Mouse (Mus musculus): ENCODE data around the gene Gpr179. TPM values are rescaled to one million over a fixed set of nuclear protein-coding genes. Genes with fewer than 3 reads are reported as not detected.

The Gpr179 gene
- polyA plus RNA-seq (2015; fragmentation: Nextera tagmentation; extraction: Ambion mirVana), result 0.04 and 0.09 TPM in 2 replicates

DNA sequence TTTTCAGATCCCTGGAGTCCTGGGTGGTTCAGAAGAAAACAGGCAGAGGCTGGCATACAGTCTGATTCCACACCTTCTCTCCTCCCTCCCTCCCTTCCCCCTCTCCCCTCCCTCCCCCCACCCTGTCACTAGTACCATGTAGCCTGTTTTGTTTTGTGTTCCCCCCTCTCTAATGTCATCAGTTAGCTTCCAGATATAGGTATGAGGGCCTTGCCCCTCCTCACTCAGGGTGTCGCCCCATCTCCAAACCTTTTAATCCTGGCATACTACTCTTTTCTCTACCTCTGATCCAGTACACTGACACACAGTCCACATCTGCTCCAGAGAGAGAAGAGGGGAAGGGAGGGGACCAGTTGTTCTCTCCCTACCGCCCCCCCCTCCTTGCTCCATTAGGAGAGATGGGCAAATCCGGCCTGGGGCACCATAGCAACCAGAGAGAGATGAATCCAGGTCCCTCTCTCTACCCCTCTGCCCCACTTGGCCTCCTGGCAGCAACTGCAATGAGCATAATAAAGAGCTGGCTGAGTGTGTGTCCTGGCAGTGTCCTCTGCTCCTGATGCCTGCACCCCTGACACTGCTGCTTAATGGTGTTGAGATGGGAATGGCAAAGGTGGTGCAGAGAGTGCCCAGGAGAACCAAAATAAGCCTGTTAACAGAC is at the start of gene Gpr179:
Gpr179 (minus strand) TSS at position 51 of the 658 bp plus-strand sequence.
- Histone ChIP-seq H3K4me1 (peaks cover 17% of the 10 kb centered on the region), H3K27me3 (no peaks in the 10 kb centered on the region), H3K4me3 (no peak within 1 kb of the TSS), H3K36me3 (no peaks in the 10 kb centered on the region), H3K4me2 (replicated peaks) (no peak within 1 kb of the TSS), H3K27ac (no peak within 1 kb of the TSS), H3K9ac (no peak within 1 kb of the TSS), H3K9me3 (no peaks in the 10 kb centered on the region)
- no peak for ATAC-seq (ENCODE audit: low FRiP score, low read depth)
- WGBS, result 63% methylated on average over 3 of the region's 3 CpGs

DNA sequence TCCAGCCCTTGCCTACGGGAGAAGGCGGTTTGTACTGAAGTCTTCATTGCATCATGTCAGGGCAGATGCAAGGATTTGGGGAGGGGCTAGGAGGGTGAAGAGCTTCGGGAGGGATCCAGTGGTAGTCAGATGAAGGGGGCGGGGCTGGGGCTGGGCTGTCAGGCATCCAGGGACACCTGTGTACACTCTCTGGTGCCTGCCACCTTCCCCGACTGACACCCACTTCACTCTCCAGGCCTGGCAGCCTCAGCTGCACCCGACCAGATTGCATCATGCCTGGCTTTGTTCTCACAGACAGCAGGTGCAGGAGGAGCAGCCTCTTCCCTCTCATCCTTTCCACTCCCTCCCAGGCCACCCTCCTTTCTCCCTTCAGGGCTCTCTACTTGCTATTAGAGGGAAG is 49.2 kb upstream of the Gpr179 start:
- 13% methylated on average over 6 of the region's 6 CpGs for WGBS
- peaks cover 18% of the 10 kb centered on the region; the same call in 1 of the 2 replicates for H3K27me3 ChIP-seq
- no peak overlapping the region for H3K4me3 ChIP-seq
- H3K36me3 ChIP-seq, result peaks cover 9% of the 10 kb centered on the region
- no peak for ATAC-seq (ENCODE audit: low FRiP score, low read depth)
- peaks cover 26% of the 10 kb centered on the region for H3K4me1 ChIP-seq
- peak overlapping the region; percentile 74; the same call in 1 of the 2 replicates for H3K4me2 ChIP-seq (replicated peaks)
- no peaks in the 10 kb centered on the region for H3K9me3 ChIP-seq
- no peak overlapping the region for H3K27ac ChIP-seq
- no peak overlapping the region for H3K9ac ChIP-seq

DNA sequence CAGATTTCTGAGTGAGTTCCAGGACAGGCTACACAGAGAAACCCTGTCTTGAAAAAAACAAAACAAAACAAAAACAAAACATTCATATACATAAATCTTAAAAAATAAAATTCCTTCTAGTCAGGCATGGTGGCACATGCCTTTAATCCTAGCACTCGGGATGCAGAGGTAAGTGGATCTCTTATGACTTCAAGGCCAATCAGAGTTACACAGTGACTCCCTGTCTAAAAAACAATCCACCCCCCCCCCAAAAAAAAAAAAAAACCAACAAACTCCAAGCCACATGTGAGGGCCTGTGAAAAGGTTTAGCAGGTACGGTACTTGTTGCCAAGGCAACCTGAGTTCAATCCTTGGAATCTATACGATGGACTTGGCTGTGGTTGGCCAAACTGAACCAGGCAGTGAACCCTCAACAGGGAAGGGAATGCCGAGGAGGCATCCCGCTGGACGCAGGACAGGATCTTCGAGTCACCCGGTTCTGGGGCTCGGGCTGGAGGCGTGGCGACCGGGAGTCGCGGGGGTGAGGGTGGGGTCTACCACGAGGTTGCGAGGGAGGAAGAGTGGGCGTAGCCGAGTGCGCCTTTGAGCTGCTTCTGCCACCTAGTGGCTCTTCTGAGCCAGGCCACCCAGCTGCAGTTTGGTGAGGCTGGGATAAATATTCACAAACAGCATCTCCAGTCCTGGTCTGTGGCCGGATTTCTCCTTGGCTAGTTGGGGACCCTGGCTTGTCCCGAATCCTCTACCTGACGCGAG is 48.3 kb upstream of the Gpr179 start:
- 2% methylated on average over 23 of the region's 23 CpGs for WGBS
- Histone ChIP-seq H3K4me2 (replicated peaks) (peak overlapping the region; percentile 74), H3K27me3 (0 out of 2 replicates have a peak, but pooled peaks cover 9% of the 10 kb centered on the region), H3K4me1 (peaks cover 17% of the 10 kb centered on the region), H3K36me3 (peaks cover 19% of the 10 kb centered on the region), H3K9ac (0 out of 2 replicates have a peak overlapping the region, but pooled peaks have one; percentile 36), H3K27ac (no peak overlapping the region), H3K4me3 (peak overlapping the region; percentile 40), H3K9me3 (no peaks in the 10 kb centered on the region)
- ATAC-seq (ENCODE audit: low FRiP score, low read depth), result peak; percentile 70

DNA sequence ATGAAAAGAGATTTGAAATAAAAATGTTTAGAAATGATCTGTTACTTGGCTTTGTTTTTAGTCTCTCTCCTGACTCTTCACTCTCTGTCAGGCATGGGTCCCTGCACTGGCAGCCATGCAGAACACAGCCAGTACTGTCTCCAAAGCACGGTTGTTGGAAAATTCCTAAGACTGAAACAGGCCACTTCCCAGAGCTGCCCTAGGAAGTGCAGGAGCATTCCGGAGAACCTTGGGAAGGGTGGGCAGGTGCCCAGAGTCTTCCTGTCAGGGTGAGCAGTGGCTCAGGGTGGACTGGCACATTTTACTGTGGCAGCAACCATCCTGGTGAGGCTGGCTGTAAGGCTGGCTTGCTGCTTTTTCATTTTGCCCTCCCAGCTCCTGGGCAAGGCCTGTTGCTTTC is 46.6 kb upstream of the Gpr179 start:
- Histone ChIP-seq H3K36me3 (peaks cover 35% of the 10 kb centered on the region), H3K9ac (no peak overlapping the region), H3K4me1 (peaks cover 7% of the 10 kb centered on the region), H3K4me3 (no peak overlapping the region), H3K27me3 (0 out of 2 replicates have a peak, but pooled peaks cover 7% of the 10 kb centered on the region), H3K9me3 (no peaks in the 10 kb centered on the region), H3K4me2 (replicated peaks) (no peak overlapping the region), H3K27ac (no peak overlapping the region)
- 74% methylated on average over 2 of the region's 2 CpGs for WGBS
- ATAC-seq (ENCODE audit: low FRiP score, low read depth), result no peak

DNA sequence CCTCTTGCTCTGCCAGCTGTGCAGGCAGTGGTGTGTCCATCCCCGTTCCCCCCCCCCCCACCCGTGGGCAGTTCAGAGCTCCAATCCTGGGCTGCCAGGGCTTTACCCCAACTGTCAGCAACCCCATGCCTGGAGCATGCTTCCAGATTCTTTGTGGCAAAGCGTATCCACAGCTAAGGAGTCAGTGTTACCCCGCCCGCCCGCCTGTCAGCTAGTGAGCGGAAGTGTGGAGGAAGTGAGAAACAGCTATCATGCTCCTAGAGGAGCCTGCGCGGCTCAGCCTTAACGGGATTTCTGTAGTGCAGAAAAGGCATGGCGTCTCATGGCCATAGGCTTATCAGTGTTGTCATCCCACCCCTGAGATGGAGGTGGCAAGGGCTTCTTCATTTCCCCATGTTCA is 42.3 kb upstream of the Gpr179 start:
- WGBS, result 87% methylated on average over 11 of the region's 11 CpGs
- Histone ChIP-seq H3K9me3 (no peaks in the 10 kb centered on the region), H3K27ac (no peak overlapping the region), H3K4me3 (no peak overlapping the region), H3K4me2 (replicated peaks) (no peak overlapping the region), H3K4me1 (no peaks in the 10 kb centered on the region), H3K27me3 (no peaks in the 10 kb centered on the region), H3K9ac (no peak overlapping the region), H3K36me3 (peaks cover 76% of the 10 kb centered on the region)
- ATAC-seq (ENCODE audit: low FRiP score, low read depth), result no peak

DNA sequence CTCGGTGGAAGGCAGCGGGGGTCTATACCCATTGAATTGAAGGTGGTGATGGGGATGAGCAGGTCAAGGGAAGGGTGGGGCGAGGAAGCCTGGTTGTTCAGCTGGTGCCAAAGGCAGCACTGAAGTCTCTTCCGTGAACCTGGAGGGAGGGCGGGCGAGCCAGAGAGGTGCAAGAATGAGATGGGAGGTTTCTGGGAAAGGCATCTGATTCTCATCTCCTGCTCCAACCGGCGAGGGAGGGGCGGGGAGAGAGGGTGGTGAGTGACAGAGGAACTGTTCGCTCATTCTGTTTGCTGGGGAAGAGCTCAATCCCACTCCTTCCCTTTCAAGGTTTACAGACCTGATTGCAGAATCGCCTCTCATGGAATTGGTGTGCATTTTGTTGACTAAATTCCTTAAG is 41.8 kb upstream of the Gpr179 start:
- Histone ChIP-seq H3K27ac (no peak overlapping the region), H3K36me3 (peaks cover 78% of the 10 kb centered on the region), H3K27me3 (no peaks in the 10 kb centered on the region), H3K9ac (no peak overlapping the region), H3K4me2 (replicated peaks) (no peak overlapping the region), H3K9me3 (no peaks in the 10 kb centered on the region), H3K4me1 (no peaks in the 10 kb centered on the region), H3K4me3 (no peak overlapping the region)
- 67% methylated on average over 11 of the region's 11 CpGs for WGBS
- ATAC-seq (ENCODE audit: low FRiP score, low read depth), result no peak

DNA sequence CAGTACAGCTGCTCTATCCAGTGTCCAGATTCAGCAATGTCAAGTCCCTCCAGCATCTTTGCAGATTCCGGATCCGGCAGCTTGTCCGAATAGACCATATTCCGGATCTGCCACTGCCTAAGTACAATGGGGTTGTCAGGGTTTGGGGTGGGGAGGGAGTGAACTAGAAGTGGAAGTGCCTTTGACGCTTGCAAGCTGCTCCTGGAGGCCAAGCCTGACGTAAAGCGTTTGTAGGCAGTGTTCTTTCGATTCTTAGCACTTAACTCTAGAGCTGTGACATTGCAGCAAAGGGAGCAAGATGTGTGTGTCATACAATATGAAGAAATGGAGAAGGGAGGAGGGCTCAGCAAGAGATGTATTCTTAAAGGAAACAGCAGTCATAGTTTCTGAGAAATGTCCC is 37.2 kb upstream of the Gpr179 start:
- Histone ChIP-seq H3K4me2 (replicated peaks) (no peak overlapping the region), H3K9ac (no peak overlapping the region), H3K27me3 (no peaks in the 10 kb centered on the region), H3K4me1 (no peaks in the 10 kb centered on the region), H3K4me3 (no peak overlapping the region), H3K27ac (no peak overlapping the region), H3K9me3 (no peaks in the 10 kb centered on the region), H3K36me3 (peaks cover 84% of the 10 kb centered on the region)
- no peak for ATAC-seq (ENCODE audit: low FRiP score, low read depth)
- 88% methylated on average over 8 of the region's 8 CpGs for WGBS

DNA sequence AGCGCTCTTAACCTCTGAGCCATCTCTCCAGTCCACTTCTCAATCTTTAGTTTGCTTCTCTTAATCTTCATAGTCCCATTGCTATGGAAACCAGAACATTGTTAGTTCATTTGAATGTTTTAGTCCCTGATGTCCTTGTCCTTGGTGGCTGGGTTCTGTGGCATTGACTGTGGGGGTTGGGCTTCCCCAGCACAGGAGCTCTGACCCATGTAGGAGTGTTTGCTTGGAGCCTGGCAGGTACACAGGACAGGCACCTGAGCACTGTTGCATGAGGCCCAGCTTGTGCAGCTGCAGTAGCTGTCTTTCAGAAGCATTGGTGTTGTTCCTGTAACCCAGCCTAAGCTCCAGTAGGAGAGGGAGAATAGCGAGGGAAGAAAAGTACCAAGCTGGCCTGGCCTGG is 35.9 kb upstream of the Gpr179 start:
- Histone ChIP-seq H3K4me2 (replicated peaks) (no peak overlapping the region), H3K9me3 (no peaks in the 10 kb centered on the region), H3K4me3 (no peak overlapping the region), H3K27me3 (no peaks in the 10 kb centered on the region), H3K27ac (no peak overlapping the region), H3K9ac (no peak overlapping the region), H3K36me3 (peaks cover 84% of the 10 kb centered on the region), H3K4me1 (no peaks in the 10 kb centered on the region)
- ATAC-seq (ENCODE audit: low FRiP score, low read depth), result no peak
- WGBS, result 91% methylated on average over 2 of the region's 2 CpGs

DNA sequence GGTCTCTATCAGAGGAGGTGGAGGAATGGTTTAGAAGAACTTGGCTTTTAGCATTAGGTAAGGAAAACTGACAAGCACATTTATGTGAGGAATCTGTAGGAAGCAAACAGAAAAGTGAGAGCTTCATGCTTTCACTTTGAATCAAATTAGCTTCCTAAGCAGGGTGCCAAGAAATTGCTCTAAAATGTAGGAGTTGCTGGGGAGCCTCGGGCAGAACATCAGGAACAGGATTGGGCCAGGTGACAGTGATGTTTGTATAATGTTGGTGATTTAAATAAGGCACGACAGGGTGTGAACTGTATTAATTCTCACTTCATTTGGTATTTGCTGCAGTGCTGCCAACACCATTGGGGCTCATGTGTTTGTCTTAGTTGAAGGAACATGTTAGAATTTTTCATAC is 31.9 kb upstream of the Gpr179 start:
- ATAC-seq (ENCODE audit: low FRiP score, low read depth), result no peak
- 68% methylated on average over 2 of the region's 2 CpGs for WGBS
- Histone ChIP-seq H3K4me1 (no peaks in the 10 kb centered on the region), H3K27ac (no peak overlapping the region), H3K9me3 (no peaks in the 10 kb centered on the region), H3K27me3 (no peaks in the 10 kb centered on the region), H3K4me3 (no peak overlapping the region), H3K4me2 (replicated peaks) (no peak overlapping the region), H3K36me3 (peaks cover 72% of the 10 kb centered on the region), H3K9ac (no peak overlapping the region)

DNA sequence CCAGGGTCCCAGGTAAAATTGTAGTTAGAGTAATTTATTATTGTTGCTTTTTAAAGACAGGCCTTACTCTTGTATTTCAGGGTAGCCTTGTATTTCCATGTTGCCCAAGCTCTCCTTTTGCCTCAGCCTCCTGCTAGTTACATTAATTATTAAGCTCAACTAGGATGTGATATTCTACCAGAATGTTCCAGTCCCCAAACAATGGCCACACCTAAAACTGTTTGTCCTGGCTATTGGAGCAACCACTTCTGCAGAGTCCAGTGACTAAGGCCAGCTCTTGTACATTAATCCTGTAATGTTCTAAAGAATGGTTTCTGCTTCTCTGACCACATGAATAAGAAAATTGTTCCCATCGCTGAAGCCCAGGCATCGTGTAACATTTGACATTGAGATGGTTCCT is 31.1 kb upstream of the Gpr179 start:
- H3K4me2 ChIP-seq (replicated peaks), result no peak overlapping the region
- no peak overlapping the region for H3K4me3 ChIP-seq
- H3K4me1 ChIP-seq, result no peaks in the 10 kb centered on the region
- WGBS, result 92% methylated on average over 2 of the region's 2 CpGs
- H3K27me3 ChIP-seq, result no peaks in the 10 kb centered on the region
- H3K27ac ChIP-seq, result no peak overlapping the region
- ATAC-seq (ENCODE audit: low FRiP score, low read depth), result no peak
- H3K9ac ChIP-seq, result no peak overlapping the region
- H3K9me3 ChIP-seq, result no peaks in the 10 kb centered on the region
- peaks cover 75% of the 10 kb centered on the region for H3K36me3 ChIP-seq

DNA sequence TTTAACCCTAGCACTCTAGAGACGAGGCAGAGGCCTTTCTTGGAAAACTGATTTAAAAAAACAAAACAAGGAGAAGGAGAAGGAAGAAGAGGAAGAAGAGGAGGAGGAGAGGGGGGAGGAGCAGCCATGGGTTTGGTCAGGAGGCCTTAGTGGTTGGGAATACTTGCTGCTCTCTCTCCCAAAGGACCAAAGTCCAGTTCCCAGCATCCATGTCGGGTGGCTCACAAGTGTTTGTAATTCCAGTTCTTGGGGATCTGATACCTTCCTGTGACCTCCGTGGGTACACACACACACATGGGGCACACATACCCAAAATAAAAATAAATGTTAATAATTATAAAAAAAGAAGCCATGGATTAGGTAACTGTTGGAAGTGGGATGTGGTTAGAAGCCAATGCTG is 28.2 kb upstream of the Gpr179 start:
- Histone ChIP-seq H3K36me3 (peaks cover 82% of the 10 kb centered on the region), H3K9me3 (no peaks in the 10 kb centered on the region), H3K4me2 (replicated peaks) (no peak overlapping the region), H3K4me3 (no peak overlapping the region), H3K27me3 (no peaks in the 10 kb centered on the region), H3K4me1 (no peaks in the 10 kb centered on the region), H3K27ac (no peak overlapping the region), H3K9ac (no peak overlapping the region)
- 78% methylated on average over 3 of the region's 3 CpGs for WGBS
- ATAC-seq (ENCODE audit: low FRiP score, low read depth), result no peak

DNA sequence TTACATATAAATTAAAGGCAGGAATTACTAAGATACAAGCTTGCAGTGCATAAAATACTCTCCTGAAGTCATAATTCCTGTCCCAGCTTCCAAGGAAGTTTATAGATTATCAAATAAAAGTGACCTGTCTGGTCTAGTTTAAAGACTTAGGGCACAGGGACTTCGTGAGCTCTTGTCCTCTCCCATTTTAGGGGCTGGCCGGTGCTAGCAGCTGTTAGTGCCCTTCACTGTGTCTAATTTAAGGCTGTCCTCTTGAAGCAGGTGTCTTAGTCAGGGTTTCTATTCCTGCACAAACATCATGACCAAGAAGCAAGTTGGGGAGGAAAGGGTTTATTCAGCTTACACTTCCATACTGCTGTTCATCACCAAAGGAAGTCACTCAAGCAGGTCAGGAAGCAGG is 21.5 kb upstream of the Gpr179 start:
- H3K9me3 ChIP-seq, result no peaks in the 10 kb centered on the region
- H3K36me3 ChIP-seq, result peaks cover 52% of the 10 kb centered on the region
- no peaks in the 10 kb centered on the region for H3K27me3 ChIP-seq
- no peak for ATAC-seq (ENCODE audit: low FRiP score, low read depth)
- no peak overlapping the region for H3K9ac ChIP-seq
- no peak overlapping the region for H3K4me3 ChIP-seq
- 68% methylated on average over 2 of the region's 2 CpGs for WGBS
- H3K4me1 ChIP-seq, result 0 out of 2 replicates have a peak, but pooled peaks cover 11% of the 10 kb centered on the region
- no peak overlapping the region for H3K4me2 ChIP-seq (replicated peaks)
- no peak overlapping the region for H3K27ac ChIP-seq
